Mouse (Mus musculus) cortical plate, adult 2 months (tissue): ENCODE results near the gene Tead2.

Source experiments
- CTCF ChIP-seq: fragments of 200-500 bp; IDR thresholded peaks from 2 replicates; pipeline ENCODE4 v1.5.1; 2011; ENCODE audit warnings: mild to moderate bottlenecking, control low read depth, low read length; ENCODE audit not compliant: insufficient read depth; ENCODE audit errors: extremely low read depth
- POLR2A ChIP-seq: fragments of 200-500 bp; IDR thresholded peaks from 2 replicates; pipeline ENCODE4 v1.6.1; 2011; ENCODE audit warnings: mild to moderate bottlenecking, low read length, control low read depth; ENCODE audit not compliant: insufficient read depth; ENCODE audit errors: extremely low read depth

- TF ChIP-seq CTCF: no peak
- peak; percentile 48; the same call in 1 of the 2 replicates for TF ChIP-seq POLR2A
Measured at GRCm38 (mm10) chr7:45169495-45169894, 46.1 kb upstream of the Tead2 start.
